Mouse (Mus musculus): Measurements from ENCODE around the gene Ttll10.

Gene Ttll10

DNA sequence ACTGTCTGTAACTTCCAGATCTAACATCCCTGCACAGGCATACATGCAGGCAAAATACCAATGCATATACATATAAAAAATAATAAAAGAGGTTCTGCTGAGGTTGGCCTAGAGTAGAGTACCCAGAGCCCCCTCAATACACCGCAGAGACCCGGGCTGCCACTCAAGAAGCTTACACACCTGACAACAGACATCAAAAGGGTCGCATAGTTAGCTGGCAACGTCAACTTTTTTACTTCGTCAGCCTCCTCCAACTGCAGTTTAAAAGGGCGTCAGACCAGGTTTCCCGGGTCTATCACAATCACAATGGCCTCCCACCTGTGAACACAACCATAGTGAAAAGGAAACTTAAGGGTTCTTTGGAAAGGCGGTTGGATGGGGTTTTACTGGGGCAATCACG is 35.7 kb downstream of the Ttll10 start:
- DNase-seq, result no peak

DNA sequence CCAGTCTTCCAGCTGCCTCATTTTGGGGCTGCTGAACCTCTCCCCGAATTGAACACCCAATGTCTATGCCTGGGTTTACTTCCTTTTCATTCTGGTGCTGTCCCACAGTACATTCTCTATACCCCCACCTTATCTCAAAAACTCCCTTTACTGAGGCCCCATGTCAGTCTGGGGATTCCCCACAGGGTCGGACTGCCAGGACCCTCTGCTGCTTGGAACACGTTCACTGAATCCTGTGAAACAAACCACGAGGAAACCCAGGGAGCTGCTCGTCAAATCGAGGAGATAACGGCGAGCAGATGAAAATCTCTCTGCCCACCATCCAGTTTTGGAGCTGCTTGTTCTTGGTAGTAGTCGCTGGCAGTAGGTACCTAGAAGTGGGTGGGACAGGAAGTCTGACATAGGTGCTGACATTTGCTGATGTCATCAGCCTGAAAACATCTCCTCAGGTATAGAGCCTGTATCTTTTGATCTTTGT is 37.2 kb downstream of the Ttll10 start:
- no peak for DNase-seq

DNA sequence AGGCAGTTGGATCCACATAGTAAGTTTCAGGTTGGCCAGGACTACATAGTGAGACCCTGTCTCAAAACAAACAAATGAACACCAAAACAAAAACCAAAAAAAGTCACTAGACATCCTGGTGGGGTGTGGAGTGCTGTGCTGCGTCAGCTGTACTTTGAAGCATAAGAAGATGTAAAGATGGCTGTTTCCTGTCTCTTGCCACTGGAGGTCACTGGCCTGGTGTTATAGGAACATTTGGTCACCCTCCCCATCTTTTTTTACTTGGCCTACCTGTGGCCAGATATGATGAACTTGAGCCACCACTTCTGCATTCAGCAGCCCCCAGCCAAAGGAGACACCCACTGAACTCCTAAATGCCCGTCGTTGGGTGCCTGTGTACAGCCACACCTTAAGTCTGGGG is 37.8 kb downstream of the Ttll10 start:
- no peak for DNase-seq

DNA sequence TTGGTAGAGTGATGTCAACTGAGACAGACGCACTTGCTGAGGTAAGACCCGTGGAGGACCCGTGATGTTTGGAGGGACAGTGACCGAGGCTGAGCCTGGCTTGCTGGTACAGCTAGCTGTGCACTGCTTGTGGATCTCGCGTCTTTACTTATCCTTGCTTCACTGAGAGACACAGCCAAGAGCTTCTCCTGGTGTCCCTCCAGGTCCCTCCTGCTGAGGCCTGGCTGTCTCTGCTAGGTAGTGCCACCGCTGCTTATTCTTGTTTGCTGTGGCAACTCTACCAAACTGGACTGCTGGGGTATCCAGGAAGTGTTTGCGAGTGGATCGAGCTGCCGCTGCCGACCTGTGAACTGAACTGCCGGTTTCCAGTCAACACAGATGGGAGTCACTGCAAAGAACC is 39.4 kb downstream of the Ttll10 start:
- DNase-seq, result no peak

DNA sequence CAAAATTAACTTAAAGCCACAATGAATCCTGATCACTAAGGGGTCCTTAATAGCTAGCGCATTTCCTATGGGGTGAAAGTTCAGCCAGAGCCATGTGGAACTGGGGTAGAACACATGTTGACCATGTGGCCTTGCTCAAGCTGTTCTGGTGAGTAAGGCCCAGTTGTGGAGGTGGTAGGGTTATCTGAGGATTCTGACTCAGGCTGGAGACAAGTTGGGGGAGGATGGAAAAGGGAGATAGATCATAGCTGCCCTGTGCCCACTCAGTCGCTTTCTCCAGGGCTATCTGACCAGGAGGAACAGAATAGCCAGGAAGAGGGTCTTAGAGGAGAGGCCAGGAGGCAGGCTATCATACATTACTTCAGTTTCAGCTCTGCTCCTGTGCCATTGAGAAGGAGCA is 44.8 kb downstream of the Ttll10 start:
- DNase-seq, result no peak

DNA sequence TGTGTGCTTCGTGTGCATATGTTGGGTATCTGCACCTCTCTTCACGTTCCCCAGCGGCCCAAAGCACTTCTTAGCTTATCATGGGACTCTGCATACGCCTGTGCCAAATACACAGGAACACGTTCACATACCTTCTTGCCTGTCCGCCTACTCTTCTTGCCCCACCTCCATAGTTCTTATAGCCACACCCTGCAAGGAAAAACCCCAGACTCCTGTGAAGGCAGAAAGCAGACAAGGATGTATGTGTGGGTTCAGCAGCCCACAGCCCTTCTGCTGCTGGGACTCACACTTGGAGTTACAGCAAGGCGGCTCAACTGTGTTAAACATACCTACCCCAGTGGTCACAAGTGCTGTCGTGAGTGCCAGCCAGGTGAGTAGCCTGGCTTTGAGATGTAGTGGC is 45.6 kb downstream of the Ttll10 start, which contains the start of gene Tnfrsf4:
Gene Tnfrsf4 (plus strand): TSS at position 207 of the 400 bp plus-strand sequence.
- no peak for DNase-seq

DNA sequence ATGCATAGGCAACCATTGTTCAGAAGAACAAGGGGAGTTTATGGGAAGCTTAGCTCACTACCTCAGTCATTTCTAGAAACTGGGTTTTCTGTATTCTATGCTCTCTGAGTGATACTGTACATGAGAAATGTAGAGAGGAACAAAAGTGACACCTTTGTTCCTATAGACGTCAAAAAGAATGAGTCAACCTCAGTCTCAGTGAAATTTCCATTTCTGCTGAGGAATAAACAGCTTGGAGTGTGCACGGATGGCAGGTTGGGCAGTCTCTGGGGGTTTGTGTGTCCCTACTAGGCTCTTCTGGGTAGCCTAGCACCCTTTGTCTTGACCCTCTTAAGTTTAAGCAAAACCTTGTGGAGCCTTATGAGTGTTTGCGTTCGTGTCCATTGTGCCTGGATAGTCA is 50.8 kb downstream of the Ttll10 start:
- no peak for DNase-seq

DNA sequence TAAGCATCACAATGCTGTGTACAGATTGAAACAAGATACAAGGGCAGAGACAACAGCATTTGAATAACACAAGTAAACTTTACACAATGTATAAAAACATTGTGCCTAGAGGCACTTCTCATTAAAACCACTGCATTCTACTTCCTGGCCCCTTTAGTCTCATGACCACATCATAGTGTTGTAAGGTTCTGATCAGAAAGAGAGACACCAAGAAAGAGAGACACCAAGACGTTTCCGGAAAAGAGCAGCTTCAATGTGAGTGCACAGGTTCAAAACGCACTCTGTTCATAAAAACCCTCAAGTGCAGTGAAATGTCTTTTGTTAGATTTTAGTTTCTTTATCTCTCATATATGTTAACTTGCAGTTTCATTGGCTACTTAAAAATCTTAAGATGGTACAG is 55.1 kb downstream of the Ttll10 start:
- no peak for DNase-seq

DNA sequence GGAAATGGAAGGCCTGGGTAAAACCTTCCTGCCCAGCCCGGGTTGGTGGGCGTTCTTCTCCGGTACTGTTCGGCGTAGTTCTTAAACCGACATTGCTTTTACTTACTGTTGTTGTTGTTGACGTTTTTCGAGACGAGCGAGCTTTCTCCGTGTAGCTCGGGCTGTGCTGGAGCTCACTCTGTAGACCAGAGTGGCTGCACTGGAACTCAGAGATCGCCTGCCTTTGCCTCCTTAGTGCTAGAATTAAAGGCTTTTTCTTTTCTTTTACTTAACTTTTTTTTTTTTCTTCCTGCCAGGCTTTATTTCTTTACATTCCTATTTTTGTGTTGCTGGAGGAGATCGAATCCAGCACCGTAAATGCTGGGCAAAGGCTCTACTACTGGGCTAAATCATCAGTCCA is 65.6 kb downstream of the Ttll10 start:
- DNase-seq, result no peak

DNA sequence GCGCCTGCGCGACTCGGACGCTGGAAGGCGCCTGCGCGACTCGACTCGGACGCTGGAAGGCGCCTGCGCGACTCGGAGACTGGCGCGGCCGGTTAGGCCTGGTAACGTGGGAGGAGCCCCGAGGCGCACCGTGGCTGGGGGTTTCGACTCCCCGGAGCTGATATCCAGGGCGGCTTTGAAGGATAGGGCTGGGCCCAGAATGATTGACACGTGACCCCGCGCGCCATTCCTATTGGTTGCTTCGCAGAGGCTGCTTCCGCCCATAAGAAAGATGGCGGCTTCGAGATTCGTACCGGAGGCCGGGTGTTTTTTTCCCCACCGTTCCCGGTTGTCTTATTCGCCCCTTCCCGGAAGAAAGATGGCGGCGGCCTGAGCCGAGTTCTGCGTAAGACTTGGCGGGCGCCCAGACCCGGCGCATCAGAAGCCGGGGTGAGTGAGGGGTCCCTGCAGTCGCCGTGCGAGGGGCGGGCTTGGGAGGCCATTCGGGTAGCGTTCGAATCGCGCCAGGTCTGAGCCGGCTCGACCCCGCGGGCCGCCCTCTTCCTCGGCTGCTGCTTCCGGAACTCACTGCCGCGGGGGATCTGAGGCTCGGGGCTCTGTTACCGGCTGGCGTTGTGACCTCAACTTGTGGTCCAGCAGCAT is 66.2 kb downstream of the Ttll10 start:
- DNase-seq, result peak; percentile 94 to 95

DNA sequence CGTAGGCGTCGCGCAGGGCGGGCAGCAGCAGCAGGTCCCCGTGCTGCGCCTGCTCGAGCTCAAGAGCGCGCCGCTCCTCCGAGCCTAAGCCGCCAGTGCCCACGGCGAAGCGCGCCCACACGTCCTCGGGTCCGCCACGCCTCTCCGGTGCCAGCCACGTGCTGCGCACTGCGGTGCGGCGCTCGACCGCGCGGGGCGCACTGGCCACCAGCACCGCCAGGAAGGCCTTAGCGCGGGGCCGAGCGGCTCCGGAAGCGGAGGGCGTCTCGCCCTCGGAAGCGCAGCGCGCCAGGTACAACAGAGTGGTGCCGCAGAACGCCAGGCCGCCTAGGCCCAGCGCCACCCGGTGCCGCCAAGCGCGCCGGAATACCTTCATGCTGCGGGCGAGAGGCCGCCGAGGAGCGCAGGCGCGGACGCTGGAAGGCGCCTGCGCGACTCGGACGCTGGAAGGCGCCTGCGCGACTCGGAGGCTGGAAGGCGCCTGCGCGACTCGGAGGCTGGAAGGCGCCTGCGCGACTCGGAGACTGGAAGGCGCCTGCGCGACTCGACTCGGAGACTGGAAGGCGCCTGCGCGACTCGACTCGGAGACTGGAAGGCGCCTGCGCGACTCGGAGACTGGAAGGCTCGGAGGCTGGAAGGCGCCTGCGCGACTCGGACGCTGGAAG is 66.8 kb downstream of the Ttll10 start, which contains the start of the genes B3galt6 and Sdf4:
Gene B3galt6 (minus strand): TSS at position 409 of the 665 bp plus-strand sequence.
Gene Sdf4 (plus strand): TSS at position 632 of the 665 bp plus-strand sequence.
- peak; percentile 81 to 84 for DNase-seq

DNA sequence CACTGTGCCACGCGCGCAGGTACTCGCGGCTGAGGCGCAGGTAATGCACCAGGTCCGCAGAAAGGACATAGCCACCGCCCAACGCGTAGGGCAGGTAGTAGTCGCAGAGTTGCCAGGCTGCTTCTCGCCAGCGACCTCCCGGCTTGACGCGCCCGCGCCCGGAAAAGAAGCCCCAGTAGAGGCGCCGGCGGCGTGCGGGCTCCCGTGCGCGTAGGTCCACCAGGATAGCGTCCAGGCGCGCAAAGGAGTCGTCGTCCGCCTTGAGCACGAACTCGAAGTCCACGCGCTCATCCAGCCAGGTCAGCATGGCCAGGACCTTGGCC is 67.3 kb downstream of the Ttll10 start:
- DNase-seq, result no peak

DNA sequence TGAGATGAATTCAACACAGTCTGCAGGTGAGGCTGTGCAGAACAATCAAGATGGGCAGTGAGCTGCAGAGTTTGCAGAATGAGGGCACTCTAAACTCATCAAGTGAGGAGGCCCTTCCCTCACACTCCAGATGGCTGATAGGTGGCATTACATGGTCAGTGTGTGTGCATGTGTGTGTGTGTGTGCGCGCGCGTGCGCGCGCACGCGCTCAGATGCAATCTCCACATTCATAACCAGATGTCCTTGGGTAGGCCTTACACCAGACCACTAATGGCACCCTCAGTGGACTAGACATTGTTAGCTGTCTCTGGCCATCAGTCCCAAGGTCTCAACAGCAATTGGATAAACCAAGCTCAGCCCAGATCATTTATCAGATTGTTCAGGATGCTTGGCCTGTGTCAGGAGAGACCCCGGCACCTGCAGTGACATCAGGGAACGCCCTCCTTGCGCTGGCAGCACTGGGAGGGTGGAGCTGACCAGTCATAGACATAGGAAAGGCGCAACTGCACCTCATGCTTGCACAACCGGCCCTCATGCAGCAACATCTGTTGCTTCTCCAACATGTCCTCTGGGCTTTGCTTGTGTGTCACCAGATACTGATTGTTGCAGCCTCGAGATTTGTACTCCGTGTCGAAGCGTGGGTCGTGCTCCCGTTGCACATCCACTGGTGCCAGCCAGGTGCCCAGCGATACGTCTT is 67.9 kb downstream of the Ttll10 start:
- peak; percentile 15 to 25 for DNase-seq
